Mouse (Mus musculus): ENCODE results near the gene Gm10974. TPM values are rescaled to one million over a fixed set of nuclear protein-coding genes. Genes with fewer than 3 reads are reported as not detected.

Gm10974 gene
- total RNA-seq (2014; fragmentation: Nextera tagmentation) (not detected in 2 replicates), total RNA-seq (2017) (not detected in 2 replicates), polyA plus RNA-seq (2012) (not detected in 2 replicates)

GRCm38 (mm10) chr7:66365904-66366303 is at the start of gene Gm10974:
Gm10974 (plus strand) TSS chr7:66365905.
- Histone ChIP-seq H3K36me3 (replicated peaks) (no peaks in the 10 kb centered on the region), H3K4me1 (ENCODE audit: insufficient read depth, low read depth, low read length) (no peaks in the 10 kb centered on the region), H3K4me3 (ENCODE audit: low read depth, low read length) (no peak within 1 kb of the TSS), H3K27me3 (ENCODE audit: insufficient read depth, low read length) (peaks cover 2% of the 10 kb centered on the region; the same call in 1 of the 2 replicates), H3K9me3 (replicated peaks) (peaks cover 14% of the 10 kb centered on the region)
- DNase-seq (ENCODE audit: low spot score) (no peak), ATAC-seq (ENCODE audit: extremely low read depth, insufficient number of reproducible peaks, low FRiP score, poor library complexity, severe bottlenecking) (no peak)
- TF ChIP-seq POLR2AphosphoS5 (IDR thresholded peaks at IDR 0.05; ENCODE audit: insufficient replicate concordance, low read depth, low read length) (no peak), GATA2 (IDR thresholded peaks at IDR 0.05; ENCODE audit: borderline replicate concordance, low read depth, low read length) (no peak), GATA1 (IDR thresholded peaks at IDR 0.05; ENCODE audit: borderline replicate concordance, low read length) (no peak), CTCF (IDR thresholded peaks at IDR 0.05; ENCODE audit: low read depth, low read length) (no peak), TAL1 (conservative IDR thresholded peaks at IDR 0.05; ENCODE audit: low read depth, low read length) (no peak)

GRCm38 (mm10) chr7:66318147-66318546 is 47.6 kb upstream of the Gm10974 start:
- peaks cover 2% of the 10 kb centered on the region for H3K27me3 ChIP-seq (ENCODE audit: insufficient read depth, low read length)
- H3K4me3 ChIP-seq (ENCODE audit: low read depth, low read length), result no peak overlapping the region
- TF ChIP-seq TAL1 (conservative IDR thresholded peaks at IDR 0.05; ENCODE audit: low read depth, low read length), result no peak
- no peak for TF ChIP-seq POLR2AphosphoS5 (IDR thresholded peaks at IDR 0.05; ENCODE audit: insufficient replicate concordance, low read depth, low read length)
- no peak for TF ChIP-seq GATA1 (IDR thresholded peaks at IDR 0.05; ENCODE audit: borderline replicate concordance, low read length)
- no peak for TF ChIP-seq GATA2 (IDR thresholded peaks at IDR 0.05; ENCODE audit: borderline replicate concordance, low read depth, low read length)
- TF ChIP-seq CTCF (IDR thresholded peaks at IDR 0.05; ENCODE audit: low read depth, low read length), result no peak
- DNase-seq (ENCODE audit: low spot score), result no peak
- H3K36me3 ChIP-seq (replicated peaks), result no peaks in the 10 kb centered on the region
- no peaks in the 10 kb centered on the region for H3K4me1 ChIP-seq (ENCODE audit: insufficient read depth, low read depth, low read length)
- H3K9me3 ChIP-seq (replicated peaks), result no peaks in the 10 kb centered on the region
- no peak for ATAC-seq (ENCODE audit: extremely low read depth, insufficient number of reproducible peaks, low FRiP score, poor library complexity, severe bottlenecking)

GRCm38 (mm10) chr7:66320996-66321395 is 44.7 kb upstream of the Gm10974 start:
- H3K4me1 ChIP-seq (ENCODE audit: insufficient read depth, low read depth, low read length), result no peaks in the 10 kb centered on the region
- H3K27me3 ChIP-seq (ENCODE audit: insufficient read depth, low read length), result peaks cover 5% of the 10 kb centered on the region
- DNase-seq (ENCODE audit: low spot score) (no peak), ATAC-seq (ENCODE audit: extremely low read depth, insufficient number of reproducible peaks, low FRiP score, poor library complexity, severe bottlenecking) (no peak)
- H3K36me3 ChIP-seq (replicated peaks), result no peaks in the 10 kb centered on the region
- H3K9me3 ChIP-seq (replicated peaks), result no peaks in the 10 kb centered on the region
- H3K4me3 ChIP-seq (ENCODE audit: low read depth, low read length), result no peak overlapping the region
- TF ChIP-seq CTCF (IDR thresholded peaks at IDR 0.05; ENCODE audit: low read depth, low read length), result no peak
- TF ChIP-seq GATA1 (IDR thresholded peaks at IDR 0.05; ENCODE audit: borderline replicate concordance, low read length), result no peak

GRCm38 (mm10) chr7:66323252-66324015 is 42.3 kb upstream of the Gm10974 start:
- Histone ChIP-seq H3K36me3 (replicated peaks) (no peaks in the 10 kb centered on the region), H3K4me1 (ENCODE audit: insufficient read depth, low read depth, low read length) (no peaks in the 10 kb centered on the region), H3K9me3 (replicated peaks) (no peaks in the 10 kb centered on the region), H3K4me3 (ENCODE audit: low read depth, low read length) (no peak overlapping the region), H3K27me3 (ENCODE audit: insufficient read depth, low read length) (peaks cover 5% of the 10 kb centered on the region)
- DNase-seq (ENCODE audit: low spot score) (no peak), ATAC-seq (ENCODE audit: extremely low read depth, insufficient number of reproducible peaks, low FRiP score, poor library complexity, severe bottlenecking) (no peak)
- TF ChIP-seq CTCF (IDR thresholded peaks at IDR 0.05; ENCODE audit: low read depth, low read length), result no peak
- TF ChIP-seq POLR2AphosphoS5 (IDR thresholded peaks at IDR 0.05; ENCODE audit: insufficient replicate concordance, low read depth, low read length), result no peak
- no peak for TF ChIP-seq GATA1 (IDR thresholded peaks at IDR 0.05; ENCODE audit: borderline replicate concordance, low read length)
- no peak for TF ChIP-seq GATA2 (IDR thresholded peaks at IDR 0.05; ENCODE audit: borderline replicate concordance, low read depth, low read length)
- no peak for TF ChIP-seq TAL1 (conservative IDR thresholded peaks at IDR 0.05; ENCODE audit: low read depth, low read length)

- DNase-seq (ENCODE audit: low spot score), result no peak
- no peak for ATAC-seq (ENCODE audit: extremely low read depth, insufficient number of reproducible peaks, low FRiP score, poor library complexity, severe bottlenecking)
- Histone ChIP-seq H3K27me3 (ENCODE audit: insufficient read depth, low read length) (peaks cover 5% of the 10 kb centered on the region), H3K9me3 (replicated peaks) (no peaks in the 10 kb centered on the region), H3K4me3 (ENCODE audit: low read depth, low read length) (no peak overlapping the region), H3K4me1 (ENCODE audit: insufficient read depth, low read depth, low read length) (no peaks in the 10 kb centered on the region), H3K36me3 (replicated peaks) (no peaks in the 10 kb centered on the region)
- no peak for TF ChIP-seq GATA1 (IDR thresholded peaks at IDR 0.05; ENCODE audit: borderline replicate concordance, low read length)
- no peak for TF ChIP-seq POLR2AphosphoS5 (IDR thresholded peaks at IDR 0.05; ENCODE audit: insufficient replicate concordance, low read depth, low read length)
- TF ChIP-seq GATA2 (IDR thresholded peaks at IDR 0.05; ENCODE audit: borderline replicate concordance, low read depth, low read length), result no peak
Observed at GRCm38 (mm10) chr7:66325419-66326053, 40.2 kb upstream of the Gm10974 start.

GRCm38 (mm10) chr7:66327516-66327915 is 38.2 kb upstream of the Gm10974 start:
- no peak overlapping the region for H3K4me3 ChIP-seq (ENCODE audit: low read depth, low read length)
- ATAC-seq (ENCODE audit: extremely low read depth, insufficient number of reproducible peaks, low FRiP score, poor library complexity, severe bottlenecking), result no peak
- no peaks in the 10 kb centered on the region for H3K9me3 ChIP-seq (replicated peaks)
- peaks cover 5% of the 10 kb centered on the region for H3K27me3 ChIP-seq (ENCODE audit: insufficient read depth, low read length)
- no peak for DNase-seq (ENCODE audit: low spot score)
- TF ChIP-seq GATA1 (IDR thresholded peaks at IDR 0.05; ENCODE audit: borderline replicate concordance, low read length) (no peak), CTCF (IDR thresholded peaks at IDR 0.05; ENCODE audit: low read depth, low read length) (no peak), POLR2AphosphoS5 (IDR thresholded peaks at IDR 0.05; ENCODE audit: insufficient replicate concordance, low read depth, low read length) (no peak), GATA2 (IDR thresholded peaks at IDR 0.05; ENCODE audit: borderline replicate concordance, low read depth, low read length) (no peak), TAL1 (conservative IDR thresholded peaks at IDR 0.05; ENCODE audit: low read depth, low read length) (no peak)
- H3K4me1 ChIP-seq (ENCODE audit: insufficient read depth, low read depth, low read length), result no peaks in the 10 kb centered on the region
- H3K36me3 ChIP-seq (replicated peaks), result no peaks in the 10 kb centered on the region

All from G1E (cell line).